Mouse (Mus musculus) CH12.LX (cell line): ENCODE data around the gene Mas1.

Experiments used
- CTCF ChIP-seq, 2 experiments: IDR thresholded peaks in 1 of 2; conservative IDR thresholded peaks in 1 of 2; 2 replicates each; pipeline ENCODE4 v1.5.1; 2011 to 2012; ENCODE audit warnings: low read depth in 2 of 2, low read length in 2 of 2, improper control_type of control experiment in 1 of 2, inconsistent platforms in 1 of 2, mild to moderate bottlenecking in 1 of 2, moderate library complexity in 1 of 2
- E2F4 ChIP-seq: IDR thresholded peaks from 2 replicates; pipeline ENCODE4 v1.6.1; 2011; ENCODE audit warnings: low read depth, low read length, improper control_type of control experiment; ENCODE audit not compliant: insufficient replicate concordance
- JUND ChIP-seq: conservative IDR thresholded peaks from 2 replicates; pipeline ENCODE4 v1.6.1; 2011; ENCODE audit warnings: low read depth, low read length, improper control_type of control experiment
- NELFE ChIP-seq: IDR thresholded peaks from 2 replicates; pipeline ENCODE4 v1.6.1; 2011; ENCODE audit warnings: low read depth, low read length, improper control_type of control experiment
- SMC3 ChIP-seq: IDR thresholded peaks from 2 replicates; pipeline ENCODE4 v1.6.1; 2011; ENCODE audit warnings: low read depth, low read length, improper control_type of control experiment
- TBP ChIP-seq: conservative IDR thresholded peaks from 2 replicates; pipeline ENCODE4 v1.6.1; 2011; ENCODE audit warnings: low read depth, low read length, improper control_type of control experiment
- USF1 ChIP-seq: IDR thresholded peaks from 2 replicates; pipeline ENCODE4 v1.6.1; 2014; ENCODE audit warnings: low read depth, mild to moderate bottlenecking, inconsistent platforms, low read length, improper control_type of control experiment
- USF2 ChIP-seq: conservative IDR thresholded peaks from 2 replicates; pipeline ENCODE4 v1.6.1; 2011; ENCODE audit warnings: low read depth, low read length, improper control_type of control experiment
- ZMIZ1 ChIP-seq: IDR thresholded peaks from 2 replicates; pipeline ENCODE4 v1.6.1; 2012; ENCODE audit warnings: low read depth, mild to moderate bottlenecking, inconsistent platforms, low read length, improper control_type of control experiment

DNA sequence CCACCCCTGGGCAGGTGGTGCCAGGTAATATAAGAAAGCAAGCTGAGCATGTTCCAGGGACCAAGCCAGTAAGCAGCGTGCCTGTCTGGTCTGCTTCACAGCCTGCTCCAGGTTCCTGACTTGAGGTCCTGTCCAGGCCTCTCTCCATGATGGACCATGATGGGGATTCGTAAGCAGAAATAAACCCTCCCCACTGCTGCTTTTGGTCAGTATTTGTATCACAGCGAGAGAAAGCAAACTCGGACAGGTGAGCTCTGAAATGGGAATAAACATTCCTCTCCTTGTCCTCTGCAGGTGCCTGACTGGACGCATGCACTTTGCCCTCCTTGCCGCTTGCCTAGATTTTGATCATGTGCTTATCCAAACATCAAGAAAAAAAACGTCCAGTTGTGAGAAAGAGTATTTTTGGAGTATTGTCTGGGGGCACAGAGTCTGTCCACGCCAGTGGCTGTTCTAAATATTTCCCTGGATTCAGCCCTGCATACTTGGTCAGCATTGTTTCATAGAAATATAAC is 8.9 kb downstream of the Mas1 start:
- TF ChIP-seq CTCF (conservative IDR thresholded peaks at IDR 0.05 in 1 of 2, IDR thresholded peaks at IDR 0.05 in 1 of 2; ENCODE audit: low read depth in 2 of 2, low read length in 2 of 2) (no peak), TBP (no peak), USF1 (no peak), USF2 (no peak), ZMIZ1 (no peak), NELFE (no peak), E2F4 (no peak), SMC3 (no peak), JUND (no peak)
